Mouse (Mus musculus): ENCODE measurements around the gene Kcnrg.
"Not testable (repeated sequence)": the region's sequence is repeated elsewhere in the genome, so short reads cannot be mapped to it uniquely, and the experiment has no call there.

The Kcnrg gene

GRCm38 (mm10) chr14:61607157-61607556 is at the start of gene Kcnrg:
Kcnrg (plus strand) TSS chr14:61607457.
- no peak for DNase-seq (ENCODE audit: low read depth, low spot score)

GRCm38 (mm10) chr14:61558901-61559300 is 48.4 kb upstream of the Kcnrg start:
- no peak for DNase-seq (ENCODE audit: low read depth, low spot score)

GRCm38 (mm10) chr14:61559856-61560255 is 47.4 kb upstream of the Kcnrg start:
- no peak for DNase-seq (ENCODE audit: low read depth, low spot score)

GRCm38 (mm10) chr14:61566211-61566610 is 41.0 kb upstream of the Kcnrg start:
- DNase-seq (ENCODE audit: low read depth, low spot score), result not testable (repeated sequence)

GRCm38 (mm10) chr14:61569344-61569743 is 37.9 kb upstream of the Kcnrg start:
- no peak for DNase-seq (ENCODE audit: low read depth, low spot score)

- DNase-seq (ENCODE audit: low read depth, low spot score), result peak; percentile 77
Measured at GRCm38 (mm10) chr14:61571366-61571765, 35.9 kb upstream of the Kcnrg start.

GRCm38 (mm10) chr14:61572131-61572530 is 35.1 kb upstream of the Kcnrg start:
- DNase-seq (ENCODE audit: low read depth, low spot score), result no peak

GRCm38 (mm10) chr14:61575066-61575465 is 32.2 kb upstream of the Kcnrg start:
- no peak for DNase-seq (ENCODE audit: low read depth, low spot score)

GRCm38 (mm10) chr14:61575941-61576340 is 31.3 kb upstream of the Kcnrg start:
- DNase-seq (ENCODE audit: low read depth, low spot score), result no peak

GRCm38 (mm10) chr14:61589288-61590065 is 17.8 kb upstream of the Kcnrg start:
- no peak for DNase-seq (ENCODE audit: low read depth, low spot score)

GRCm38 (mm10) chr14:61596719-61597426 is 10.4 kb upstream of the Kcnrg start:
- no peak for DNase-seq (ENCODE audit: low read depth, low spot score)

- peak; percentile 93 for DNase-seq (ENCODE audit: low read depth, low spot score)
Measured at GRCm38 (mm10) chr14:61597968-61598367, 9.3 kb upstream of the Kcnrg start, which contains the start of gene Trim13. Trim13 (plus strand) TSS chr14:61598247.

GRCm38 (mm10) chr14:61599057-61599806 is 8.0 kb upstream of the Kcnrg start:
- peak; percentile 88 for DNase-seq (ENCODE audit: low read depth, low spot score)

GRCm38 (mm10) chr14:61601348-61601747 is 5.9 kb upstream of the Kcnrg start:
- DNase-seq (ENCODE audit: low read depth, low spot score), result no peak

- peak; percentile 93 for DNase-seq (ENCODE audit: low read depth, low spot score)
Measured at GRCm38 (mm10) chr14:61603069-61603755, 4.0 kb upstream of the Kcnrg start.

- no peak for DNase-seq (ENCODE audit: low read depth, low spot score)
Measured at GRCm38 (mm10) chr14:61604081-61604480, 3.2 kb upstream of the Kcnrg start.

GRCm38 (mm10) chr14:61606088-61606487 is 1.2 kb upstream of the Kcnrg start:
- not testable (repeated sequence) for DNase-seq (ENCODE audit: low read depth, low spot score)

- no peak for DNase-seq (ENCODE audit: low read depth, low spot score)
Measured at GRCm38 (mm10) chr14:61611766-61612165, 4.5 kb downstream of the Kcnrg start.

GRCm38 (mm10) chr14:61613319-61613718 is 6.1 kb downstream of the Kcnrg start:
- DNase-seq (ENCODE audit: low read depth, low spot score), result no peak

GRCm38 (mm10) chr14:61620371-61620770 is 13.1 kb downstream of the Kcnrg start:
- no peak for DNase-seq (ENCODE audit: low read depth, low spot score)

GRCm38 (mm10) chr14:61635969-61636368 is 28.7 kb downstream of the Kcnrg start:
- no peak for DNase-seq (ENCODE audit: low read depth, low spot score)

- no peak for DNase-seq (ENCODE audit: low read depth, low spot score)
Measured at GRCm38 (mm10) chr14:61642668-61643067, 35.4 kb downstream of the Kcnrg start.

All from R1 (cell line).